Mouse (Mus musculus): ENCODE data around the gene Pdlim4. TPM values are rescaled to one million over a fixed set of nuclear protein-coding genes. Genes with fewer than 3 reads are reported as not detected.
A peak's percentile ranks its signal among the peaks of the same experiment; 100 is the strongest.
"Not testable (repeated sequence)": the region's sequence is repeated elsewhere in the genome, so short reads cannot be mapped to it uniquely, and the experiment has no call there.

Pdlim4 gene
- polyA plus RNA-seq, 1 experiment from 2014 or later: 34.4 TPM

DNA sequence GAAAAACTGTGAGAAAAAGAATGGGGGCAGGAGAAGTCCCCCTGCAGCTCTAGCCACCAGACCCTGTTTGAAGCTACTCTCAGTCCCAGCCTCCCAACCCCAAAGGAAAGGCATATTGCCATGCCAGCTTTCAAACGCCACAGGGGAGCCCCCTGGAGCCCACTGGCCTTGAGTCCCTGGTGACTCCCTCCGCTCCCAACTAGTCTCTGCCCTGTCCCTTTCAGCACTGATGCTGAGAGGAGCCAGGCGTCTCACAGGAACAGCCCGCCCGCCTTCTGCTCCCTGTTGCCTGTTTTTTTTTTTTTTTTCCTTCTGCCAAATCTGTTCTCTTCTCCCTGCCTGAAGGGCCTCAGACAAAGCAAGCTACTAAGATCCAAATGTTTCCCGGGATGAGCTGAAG is 10.2 kb downstream of the Pdlim4 start:
- Histone ChIP-seq H3K4me1 (peaks cover 57% of the 10 kb centered on the region), H3K4me3 (replicated peaks) (no peak overlapping the region), H3K4me2 (no peak overlapping the region), H3K9me3 (replicated peaks) (no peaks in the 10 kb centered on the region), H3K27ac (replicated peaks) (peak overlapping the region; percentile 73), H3K36me3 (no peaks in the 10 kb centered on the region), H3K9ac (replicated peaks) (no peak overlapping the region), H3K27me3 (replicated peaks) (no peaks in the 10 kb centered on the region)
- ATAC-seq (ENCODE audit: low FRiP score): peak; percentile 46; the same call in 1 of the 2 replicates
- WGBS: 13% methylated on average over 6 of the region's 6 CpGs

DNA sequence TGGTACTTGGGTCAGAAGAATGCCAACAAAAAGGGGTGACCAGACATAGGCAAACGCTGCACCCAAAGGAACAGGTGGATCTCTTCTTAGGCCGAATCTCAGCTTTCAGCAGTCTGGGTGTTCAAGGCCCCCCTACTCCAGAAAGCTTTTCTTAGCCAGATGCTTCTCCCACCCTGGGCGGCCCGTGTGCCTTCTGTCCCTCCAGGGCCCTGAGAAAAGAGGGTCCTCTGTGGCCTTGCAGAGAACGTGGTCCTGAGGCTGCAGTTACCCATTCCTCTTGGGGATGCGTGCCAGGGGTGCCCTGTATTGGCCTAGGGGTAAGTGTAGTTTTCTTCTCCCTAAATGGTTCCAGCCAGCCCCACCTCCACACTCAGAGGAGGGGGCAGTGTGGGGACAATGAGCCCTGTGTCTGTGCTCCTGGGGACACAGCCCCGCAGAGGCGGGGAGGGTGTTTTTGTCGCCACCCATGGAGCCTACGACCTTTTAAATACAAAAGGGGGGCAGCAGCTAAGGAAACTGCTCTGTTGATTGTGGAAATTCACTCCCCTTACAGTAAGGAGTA is 10.7 kb downstream of the Pdlim4 start:
- Histone ChIP-seq H3K27ac (replicated peaks) (peak overlapping the region; percentile 73), H3K4me2 (no peak overlapping the region), H3K27me3 (replicated peaks) (no peaks in the 10 kb centered on the region), H3K9me3 (replicated peaks) (no peaks in the 10 kb centered on the region), H3K4me1 (peaks cover 52% of the 10 kb centered on the region), H3K4me3 (replicated peaks) (no peak overlapping the region), H3K36me3 (no peaks in the 10 kb centered on the region), H3K9ac (replicated peaks) (no peak overlapping the region)
- peak; percentile 66 for ATAC-seq (ENCODE audit: low FRiP score)
- 30% methylated on average over 10 of the region's 10 CpGs for WGBS

DNA sequence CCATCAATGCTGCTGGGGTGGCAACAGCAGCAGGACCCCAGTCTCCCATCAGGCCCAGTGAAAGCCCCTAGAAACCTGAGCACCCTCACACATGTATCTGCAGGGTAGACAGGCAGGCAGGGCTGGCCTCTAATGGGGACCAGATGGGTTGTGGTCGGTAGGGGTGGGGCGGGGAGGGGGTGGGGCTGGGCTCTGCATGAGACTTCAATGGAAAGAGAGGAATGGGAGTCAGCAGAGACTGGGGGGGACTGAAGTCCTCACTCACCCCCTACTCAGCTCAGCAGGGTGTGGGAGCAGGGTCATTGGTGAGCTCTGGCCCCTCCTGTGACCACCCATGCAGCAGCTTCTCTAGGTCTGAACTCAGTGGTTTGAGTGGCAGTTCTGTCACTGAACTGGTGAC is 11.4 kb downstream of the Pdlim4 start:
- ATAC-seq (ENCODE audit: low FRiP score): no peak
- Histone ChIP-seq H3K36me3 (no peaks in the 10 kb centered on the region), H3K4me2 (no peak overlapping the region), H3K27ac (replicated peaks) (peak overlapping the region; percentile 73), H3K27me3 (replicated peaks) (no peaks in the 10 kb centered on the region), H3K9me3 (replicated peaks) (no peaks in the 10 kb centered on the region), H3K9ac (replicated peaks) (no peak overlapping the region), H3K4me1 (peaks cover 46% of the 10 kb centered on the region), H3K4me3 (replicated peaks) (no peak overlapping the region)
- WGBS: 29% methylated on average over 2 of the region's 2 CpGs

DNA sequence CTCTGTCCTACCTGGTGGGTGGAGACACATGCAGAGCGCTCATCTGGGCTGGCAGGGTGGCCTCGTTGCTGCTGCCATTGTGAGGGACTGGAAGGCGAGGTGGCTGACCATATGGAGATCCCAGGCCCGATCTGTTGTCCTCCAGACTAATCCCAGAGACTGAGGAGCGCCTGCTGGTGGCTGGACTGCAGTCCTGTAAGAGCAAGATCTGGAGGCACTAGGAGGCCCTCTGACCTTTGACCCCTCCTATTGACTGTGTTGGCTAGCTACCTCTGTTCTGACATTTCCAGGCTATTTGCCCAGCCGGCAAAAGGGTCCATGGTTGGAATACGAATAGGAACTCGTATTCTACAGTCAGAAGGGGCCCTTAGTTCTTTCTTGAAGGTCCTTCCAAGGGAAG is 12.7 kb downstream of the Pdlim4 start:
- H3K4me3 ChIP-seq (replicated peaks): no peak overlapping the region
- no peak overlapping the region for H3K9ac ChIP-seq (replicated peaks)
- no peaks in the 10 kb centered on the region for H3K36me3 ChIP-seq
- peaks cover 34% of the 10 kb centered on the region for H3K4me1 ChIP-seq
- no peak overlapping the region for H3K4me2 ChIP-seq
- H3K27me3 ChIP-seq (replicated peaks): no peaks in the 10 kb centered on the region
- WGBS: 31% methylated on average over 8 of the region's 8 CpGs
- no peak for ATAC-seq (ENCODE audit: low FRiP score)
- H3K27ac ChIP-seq (replicated peaks): no peak overlapping the region; the same call in 1 of the 2 replicates
- H3K9me3 ChIP-seq (replicated peaks): no peaks in the 10 kb centered on the region

DNA sequence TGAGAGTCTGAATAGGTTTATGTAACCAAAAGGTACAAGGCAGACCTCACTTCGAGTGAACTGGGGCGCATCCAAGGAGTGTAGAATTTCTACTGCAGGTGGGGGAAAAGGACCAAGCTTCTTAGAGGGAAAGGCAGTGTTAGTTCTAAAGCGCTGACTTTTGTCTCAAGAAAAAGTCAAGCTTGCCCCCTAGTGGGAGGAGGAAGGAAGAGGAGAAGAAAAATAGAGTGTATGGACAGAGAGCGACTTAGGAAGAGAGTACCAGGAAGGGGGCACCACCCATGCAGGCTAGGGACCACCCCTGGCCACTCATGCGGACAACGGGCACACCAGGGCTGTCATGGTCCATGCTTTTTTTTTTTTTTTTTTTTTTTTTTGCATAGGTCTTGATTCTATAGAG is 14.6 kb downstream of the Pdlim4 start:
- no peak overlapping the region for H3K4me2 ChIP-seq
- H3K9me3 ChIP-seq (replicated peaks): no peaks in the 10 kb centered on the region
- WGBS: 36% methylated on average over 6 of the region's 6 CpGs
- H3K36me3 ChIP-seq: no peaks in the 10 kb centered on the region
- no peak overlapping the region for H3K4me3 ChIP-seq (replicated peaks)
- peaks cover 18% of the 10 kb centered on the region for H3K4me1 ChIP-seq
- H3K27me3 ChIP-seq (replicated peaks): no peaks in the 10 kb centered on the region
- no peak overlapping the region for H3K9ac ChIP-seq (replicated peaks)
- ATAC-seq (ENCODE audit: low FRiP score): no peak
- H3K27ac ChIP-seq (replicated peaks): no peak overlapping the region

DNA sequence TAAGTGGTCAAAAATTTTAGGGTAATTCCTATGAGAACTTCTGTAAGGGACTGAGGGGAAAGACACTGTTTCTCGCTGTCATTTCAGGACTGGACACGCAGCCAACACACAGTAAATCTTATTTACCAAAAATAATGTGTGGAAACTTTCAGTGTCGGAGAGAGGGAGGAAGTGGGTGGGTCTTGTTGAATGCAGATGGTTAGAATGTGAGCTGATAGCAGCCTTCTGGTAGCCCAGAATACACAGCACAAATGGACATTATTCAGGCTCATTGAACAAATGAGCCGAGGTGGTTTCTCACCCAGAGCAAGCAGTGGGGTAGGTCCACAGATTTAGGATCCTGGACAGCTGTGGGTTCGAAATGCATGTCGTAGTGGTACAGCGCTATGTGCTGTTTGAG is 15.7 kb downstream of the Pdlim4 start:
- no peak for ATAC-seq (ENCODE audit: low FRiP score)

DNA sequence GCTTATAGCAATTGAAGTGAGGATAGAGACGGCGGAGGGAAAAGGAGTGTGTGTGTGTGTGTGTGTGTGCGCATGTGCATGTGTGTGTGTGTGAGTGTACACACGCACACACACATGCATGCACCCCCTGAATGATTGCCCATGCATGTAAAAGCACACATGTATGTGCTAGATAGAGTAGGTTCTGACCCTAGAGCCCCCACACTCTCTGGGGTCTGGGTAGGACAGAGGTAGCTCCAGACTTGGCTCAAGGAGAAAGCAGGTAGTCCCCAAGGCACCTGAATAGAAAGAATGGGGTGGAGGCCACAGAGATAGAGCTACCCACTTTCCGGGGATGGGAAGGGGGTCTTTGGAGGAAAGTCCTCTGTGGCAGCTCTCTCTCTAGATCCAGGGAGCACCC is 16.7 kb downstream of the Pdlim4 start:
- H3K4me3 ChIP-seq (replicated peaks): no peak overlapping the region
- no peaks in the 10 kb centered on the region for H3K36me3 ChIP-seq
- peaks cover under 1% of the 10 kb centered on the region; the same call in 1 of the 2 replicates for H3K4me1 ChIP-seq
- H3K4me2 ChIP-seq: no peak overlapping the region
- H3K9me3 ChIP-seq (replicated peaks): no peaks in the 10 kb centered on the region
- no peak overlapping the region for H3K27ac ChIP-seq (replicated peaks)
- no peaks in the 10 kb centered on the region for H3K27me3 ChIP-seq (replicated peaks)
- ATAC-seq (ENCODE audit: low FRiP score): no peak
- WGBS: 91% methylated on average over 5 of the region's 5 CpGs
- H3K9ac ChIP-seq (replicated peaks): no peak overlapping the region

More for the DNA sequence above, 15.7 kb downstream of the Pdlim4 start:
- H3K9ac ChIP-seq (replicated peaks): no peak overlapping the region
- 81% methylated on average over 7 of the region's 7 CpGs for WGBS
- H3K9me3 ChIP-seq (replicated peaks): no peaks in the 10 kb centered on the region
- H3K36me3 ChIP-seq: no peaks in the 10 kb centered on the region
- H3K4me1 ChIP-seq: peaks cover 7% of the 10 kb centered on the region
- H3K4me3 ChIP-seq (replicated peaks): no peak overlapping the region
- no peak overlapping the region for H3K4me2 ChIP-seq
- H3K27me3 ChIP-seq (replicated peaks): no peaks in the 10 kb centered on the region
- no peak overlapping the region for H3K27ac ChIP-seq (replicated peaks)

DNA sequence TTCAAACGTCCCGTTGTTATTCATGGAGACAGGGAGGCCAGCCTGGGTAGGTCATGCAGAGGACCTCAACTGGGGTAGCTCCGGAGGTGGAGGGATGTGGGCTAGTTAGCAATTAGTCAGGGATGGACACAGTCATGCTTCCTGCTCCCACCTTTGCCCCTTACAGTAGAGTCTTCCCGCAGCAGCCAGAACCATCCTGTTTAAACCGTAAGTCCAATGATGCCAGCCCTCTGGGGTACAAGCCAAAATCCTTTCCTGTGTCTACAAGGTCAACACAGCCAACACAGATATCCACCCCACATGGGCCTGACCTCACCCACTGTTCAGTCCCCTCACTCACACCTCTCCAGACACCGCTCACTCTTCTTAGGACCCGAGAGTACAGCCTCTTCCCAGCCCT is 17.7 kb downstream of the Pdlim4 start:
- no peak overlapping the region for H3K4me2 ChIP-seq
- no peaks in the 10 kb centered on the region for H3K4me1 ChIP-seq
- WGBS: 86% methylated on average over 7 of the region's 7 CpGs
- H3K9me3 ChIP-seq (replicated peaks): no peaks in the 10 kb centered on the region
- no peak overlapping the region for H3K4me3 ChIP-seq (replicated peaks)
- H3K36me3 ChIP-seq: no peaks in the 10 kb centered on the region
- no peaks in the 10 kb centered on the region for H3K27me3 ChIP-seq (replicated peaks)
- no peak for ATAC-seq (ENCODE audit: low FRiP score)
- H3K9ac ChIP-seq (replicated peaks): no peak overlapping the region
- no peak overlapping the region for H3K27ac ChIP-seq (replicated peaks)

DNA sequence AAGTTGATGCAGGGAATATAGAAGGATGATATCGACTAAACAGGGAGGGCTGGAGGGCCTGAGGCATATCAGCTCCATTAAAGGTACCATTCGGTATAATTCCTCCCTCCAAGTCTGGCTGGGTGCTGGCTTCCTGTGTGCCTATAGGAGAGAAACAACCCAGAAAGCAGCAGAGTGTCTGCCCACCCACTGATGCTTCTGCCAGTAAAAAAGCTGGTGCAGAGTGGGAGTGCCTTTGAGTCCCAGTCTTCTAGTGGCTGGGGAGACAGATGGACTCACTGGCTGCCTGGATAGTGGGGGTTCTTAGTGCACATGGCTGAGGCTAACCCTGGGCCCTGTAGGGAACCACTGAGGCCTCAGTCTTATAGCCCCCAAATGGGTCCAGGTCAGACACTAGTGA is 18.6 kb downstream of the Pdlim4 start:
- Histone ChIP-seq H3K9ac (replicated peaks) (no peak overlapping the region), H3K27me3 (replicated peaks) (no peaks in the 10 kb centered on the region), H3K36me3 (no peaks in the 10 kb centered on the region), H3K4me1 (no peaks in the 10 kb centered on the region), H3K9me3 (replicated peaks) (no peaks in the 10 kb centered on the region), H3K4me2 (no peak overlapping the region), H3K27ac (replicated peaks) (no peak overlapping the region), H3K4me3 (replicated peaks) (no peak overlapping the region)
- no peak for ATAC-seq (ENCODE audit: low FRiP score)
- WGBS: 80% methylated on average over 2 of the region's 2 CpGs

DNA sequence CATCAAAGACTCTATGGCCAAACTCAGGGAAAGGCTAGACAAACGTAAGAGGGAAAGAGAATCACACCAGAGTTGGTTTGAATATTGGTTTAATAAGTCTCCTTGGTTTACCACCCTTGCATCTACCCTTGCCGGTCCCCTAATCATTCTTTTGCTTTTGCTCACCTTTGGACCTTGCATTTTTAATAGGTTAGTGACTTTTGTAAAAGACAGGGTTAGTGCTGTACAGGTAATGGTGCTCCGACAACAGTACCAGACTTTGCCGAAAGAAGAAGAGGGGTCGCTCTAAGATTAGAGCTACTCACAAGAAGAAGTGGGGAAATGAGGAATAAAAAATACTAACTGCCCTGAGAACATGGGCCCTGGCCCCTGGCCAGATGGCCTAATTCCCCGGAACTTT is 28.1 kb downstream of the Pdlim4 start:
- no peak overlapping the region for H3K9ac ChIP-seq (replicated peaks)
- no peaks in the 10 kb centered on the region for H3K4me1 ChIP-seq
- no peak overlapping the region for H3K27ac ChIP-seq (replicated peaks)
- 95% methylated on average over 6 of the region's 6 CpGs for WGBS
- H3K9me3 ChIP-seq (replicated peaks): no peaks in the 10 kb centered on the region
- no peak overlapping the region for H3K4me2 ChIP-seq
- no peak for ATAC-seq (ENCODE audit: low FRiP score)
- no peaks in the 10 kb centered on the region for H3K36me3 ChIP-seq
- H3K4me3 ChIP-seq (replicated peaks): no peak overlapping the region
- H3K27me3 ChIP-seq (replicated peaks): no peaks in the 10 kb centered on the region

DNA sequence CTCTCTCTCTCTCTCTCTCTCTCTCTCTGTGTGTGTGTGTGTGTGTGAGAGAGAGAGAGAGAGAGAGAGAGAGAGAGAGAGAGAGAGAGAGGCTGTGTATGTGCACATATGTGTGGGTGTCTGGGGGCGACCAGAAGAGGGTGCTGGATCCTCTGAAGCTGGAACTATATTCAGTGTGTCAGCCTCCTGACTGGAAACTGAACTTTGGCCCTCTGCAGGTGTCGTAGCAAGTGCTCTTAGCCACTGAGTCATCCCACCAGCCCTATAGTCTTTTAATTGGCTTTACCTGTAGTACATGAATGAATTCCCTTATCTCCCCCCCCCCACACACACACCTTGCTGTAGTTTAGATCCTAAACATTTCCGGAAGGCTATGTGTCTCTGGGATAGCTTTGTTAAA is 35.9 kb downstream of the Pdlim4 start:
- not testable (repeated sequence) for H3K9me3 ChIP-seq (replicated peaks); ATAC-seq (ENCODE audit: low FRiP score); H3K9ac ChIP-seq (replicated peaks); H3K4me2 ChIP-seq; H3K27ac ChIP-seq (replicated peaks); H3K36me3 ChIP-seq; H3K27me3 ChIP-seq (replicated peaks); H3K4me3 ChIP-seq (replicated peaks)
- peaks cover 10% of the 10 kb centered on the region for H3K4me1 ChIP-seq
- WGBS: 92% methylated on average over 2 of the region's 3 CpGs

DNA sequence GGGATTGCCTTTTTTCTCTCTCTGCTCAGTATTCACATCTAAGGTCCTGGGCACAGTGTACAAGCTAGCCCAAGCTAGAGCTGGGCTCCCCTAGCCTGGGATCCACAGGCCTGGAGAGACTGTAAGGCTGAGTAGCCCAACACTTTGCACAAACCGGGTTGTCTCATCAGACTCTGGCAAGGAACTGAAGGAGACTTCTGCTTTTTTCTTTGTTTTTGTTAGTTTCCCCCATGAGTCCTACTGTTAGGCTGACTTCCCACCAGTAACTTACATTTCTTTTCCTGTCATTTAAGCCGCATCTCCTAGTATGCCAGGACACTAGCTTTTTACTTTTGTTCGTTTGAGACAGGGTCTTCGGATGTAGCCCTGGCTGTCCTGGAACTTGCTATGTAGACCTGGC is 39.8 kb downstream of the Pdlim4 start:
- 71% methylated on average over 4 of the region's 4 CpGs for WGBS
- no peak overlapping the region for H3K9ac ChIP-seq (replicated peaks)
- no peaks in the 10 kb centered on the region for H3K36me3 ChIP-seq
- no peak for ATAC-seq (ENCODE audit: low FRiP score)
- peak overlapping the region; percentile 97 for H3K4me2 ChIP-seq
- H3K4me3 ChIP-seq (replicated peaks): peak overlapping the region; percentile 58
- no peaks in the 10 kb centered on the region for H3K9me3 ChIP-seq (replicated peaks)
- peaks cover 13% of the 10 kb centered on the region for H3K27me3 ChIP-seq (replicated peaks)
- peaks cover 27% of the 10 kb centered on the region for H3K4me1 ChIP-seq
- H3K27ac ChIP-seq (replicated peaks): no peak overlapping the region
